Mouse (Mus musculus) embryonic facial prominence, embryonic 13.5 days (tissue): ENCODE measurements around the gene Rtbdn. TPM values are rescaled to one million over a fixed set of nuclear protein-coding genes. Genes with fewer than 3 reads are reported as not detected.
A peak's percentile ranks its signal among the peaks of the same experiment; 100 is the strongest.

Experiments used
- ATAC-seq: fragments of 200-750 bp; cut with Nextera tagmentation; 2 replicates; pipeline ENCODE4 v1.8.0; 2017; ENCODE audit warnings: low read depth; ENCODE audit not compliant: insufficient number of reproducible peaks, insufficient read depth, low FRiP score, low TSS enrichment
- H3K27ac ChIP-seq: fragments of 300-500 bp; sonication (generic); 2 replicates; pipeline ENCODE4 v1.5.1; 2015; ENCODE audit warnings: moderate library complexity, mild to moderate bottlenecking, inconsistent platforms
- H3K27me3 ChIP-seq: fragments of 300-500 bp; sonication (generic); 2 replicates; pipeline ENCODE4 v1.6.1; 2015; ENCODE audit warnings: mild to moderate bottlenecking, inconsistent platforms
- H3K36me3 ChIP-seq: fragments of 300-500 bp; sonication (generic); 2 replicates; pipeline ENCODE4 v1.6.1; 2015; ENCODE audit warnings: mild to moderate bottlenecking, inconsistent platforms
- H3K4me1 ChIP-seq: fragments of 300-500 bp; sonication (generic); 2 replicates; pipeline ENCODE4 v1.6.1; 2015; ENCODE audit warnings: inconsistent platforms
- H3K4me2 ChIP-seq: fragments of 300-500 bp; sonication (generic); 2 replicates; pipeline ENCODE4 v1.6.1; 2015; ENCODE audit warnings: moderate library complexity, mild to moderate bottlenecking, inconsistent platforms
- H3K4me3 ChIP-seq: fragments of 300-500 bp; sonication (generic); 2 replicates; pipeline ENCODE4 v1.5.1; 2015; ENCODE audit warnings: mild to moderate bottlenecking, inconsistent platforms
- H3K9ac ChIP-seq: fragments of 300-500 bp; sonication (generic); 2 replicates; pipeline ENCODE4 v1.6.1; 2015; ENCODE audit warnings: mild to moderate bottlenecking, inconsistent platforms
- H3K9me3 ChIP-seq: fragments of 300-500 bp; sonication (generic); 2 replicates; pipeline ENCODE4 v1.6.1; 2016; ENCODE audit warnings: inconsistent platforms
- WGBS: fragments of 180-500 bp; shearing (Covaris S2); methylation state at CpG from one replicate; pipeline ENCODE4 v1.1.7; 2015; ENCODE audit warnings: mixed read lengths; 5-methylcytosine and 5-hydroxymethylcytosine counted together
- microRNA-seq: library from miRNA; unstranded; fragments of <30 nt; microRNA quantifications from one replicate; pipeline ENCODE4, GENCODE M21; 2016
- polyA plus RNA-seq: library from polyadenylated mRNA; unstranded; fragments of >200 nt; fragmentation: Nextera tagmentation; extraction: Ambion mirVana; gene quantifications from 2 replicates; pipeline ENCODE4 v1.2.1, GENCODE M21; 2015

The Rtbdn gene
- polyA plus RNA-seq, 1 experiment from 2014 or later = 0.39 TPM

- 76% methylated on average over 5 of the region's 5 CpGs for WGBS
- Histone ChIP-seq H3K4me2 (no peak overlapping the region), H3K36me3 (peaks cover 19% of the 10 kb centered on the region; the same call in 1 of the 2 replicates), H3K9me3 (no peaks in the 10 kb centered on the region), H3K27me3 (peaks cover 23% of the 10 kb centered on the region), H3K27ac (no peak overlapping the region), H3K4me3 (no peak overlapping the region), H3K9ac (no peak overlapping the region), H3K4me1 (peaks cover 4% of the 10 kb centered on the region; the same call in 1 of the 2 replicates)
- ATAC-seq = no peak
Observed at GRCm38 (mm10) chr8:84996978-84997377, 50.2 kb downstream of the Rtbdn start.

DNA sequence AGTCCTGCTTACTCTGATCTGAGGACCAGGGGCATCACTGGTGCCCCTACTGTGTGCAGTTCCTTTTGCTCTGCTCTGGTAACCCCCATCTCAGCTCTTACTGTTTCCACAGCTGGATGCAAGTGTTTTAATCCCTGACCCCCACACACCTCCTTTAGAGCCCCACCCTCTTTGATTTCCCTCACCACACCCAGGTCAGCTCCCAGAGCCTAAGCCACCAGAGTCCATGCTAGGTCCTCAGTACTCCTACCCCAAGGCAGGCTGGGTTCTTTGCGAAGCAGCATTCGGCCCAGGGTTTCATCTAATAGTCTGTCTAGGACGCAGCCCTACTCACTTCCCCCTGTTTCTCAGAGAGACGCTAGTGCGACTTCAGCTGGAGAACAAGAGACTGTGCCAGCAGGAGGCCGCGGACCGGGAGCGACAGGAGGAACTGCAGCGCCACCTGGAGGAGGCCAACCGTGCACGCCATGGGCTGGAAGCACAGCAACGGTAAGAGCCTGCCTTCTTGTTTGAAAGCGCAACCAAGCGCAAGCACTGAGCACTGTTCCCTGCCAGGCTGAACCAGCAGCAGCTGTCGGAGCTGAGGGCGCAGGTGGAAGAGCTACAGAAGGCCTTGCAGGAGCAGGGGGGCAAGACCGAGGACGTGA is 51.0 kb downstream of the Rtbdn start:
- H3K4me3 ChIP-seq = peak overlapping the region; percentile 4; the same call in 1 of the 2 replicates
- H3K27ac ChIP-seq = no peak overlapping the region
- WGBS = 4% methylated on average over 19 of the region's 19 CpGs
- no peaks in the 10 kb centered on the region for H3K9me3 ChIP-seq
- peaks cover 22% of the 10 kb centered on the region for H3K36me3 ChIP-seq
- peaks cover 4% of the 10 kb centered on the region; the same call in 1 of the 2 replicates for H3K4me1 ChIP-seq
- ATAC-seq = no peak; the same call in 1 of the 2 replicates
- peak overlapping the region; percentile 45 for H3K4me2 ChIP-seq
- H3K9ac ChIP-seq = peak overlapping the region; percentile 38
- H3K27me3 ChIP-seq = peaks cover 23% of the 10 kb centered on the region

Small RNA genes lying within 50 kb of the gene (microRNA-seq; reads per million reads assigned to microRNA genes)
- not detected for gene Gm24197

Other genes with a start within 250 kb of the Rtbdn start
- gene Lyl1, start 245.5 kb upstream of the Rtbdn start, polyA plus RNA-seq = 4.8 and 4.9 TPM in 2 replicates
- gene G430095P16Rik, start 224.0 kb upstream of the Rtbdn start, polyA plus RNA-seq = 6.1 and 6.2 TPM in 2 replicates
- 37.0 and 42.9 TPM in 2 replicates for gene Nfix, start 146.6 kb upstream of the Rtbdn start, polyA plus RNA-seq
- 7.0 TPM in 2 replicates for gene Dand5, start 124.2 kb upstream of the Rtbdn start, polyA plus RNA-seq
- 45.6 and 48.2 TPM in 2 replicates for gene Gadd45gip1, start 115.5 kb upstream of the Rtbdn start, polyA plus RNA-seq
- gene Rad23a, start 106.3 kb upstream of the Rtbdn start, polyA plus RNA-seq = 97.1 and 100 TPM in 2 replicates
- gene Calr, start 100.1 kb upstream of the Rtbdn start, polyA plus RNA-seq = 959 and 1,012 TPM in 2 replicates
- gene Farsa, start 90.0 kb upstream of the Rtbdn start, polyA plus RNA-seq = 105 and 108 TPM in 2 replicates
- 101 and 111 TPM in 2 replicates for gene Syce2, start 74.9 kb upstream of the Rtbdn start, polyA plus RNA-seq
- gene Gcdh, start 53.1 kb upstream of the Rtbdn start, polyA plus RNA-seq = 39.1 and 40.6 TPM in 2 replicates
- gene Klf1, start 45.1 kb upstream of the Rtbdn start, polyA plus RNA-seq = 1.8 and 5.6 TPM in 2 replicates
- gene Dnase2a, start 38.4 kb upstream of the Rtbdn start, polyA plus RNA-seq = 15.9 and 22.7 TPM in 2 replicates
- gene Mast1, start 9.6 kb upstream of the Rtbdn start, polyA plus RNA-seq = 1.4 and 1.6 TPM in 2 replicates
- gene Gm49661, start 22.4 kb downstream of the Rtbdn start, polyA plus RNA-seq = not detected in 2 replicates
- 888 and 1,010 TPM in 2 replicates for gene Prdx2, start 22.6 kb downstream of the Rtbdn start, polyA plus RNA-seq
- 93.2 and 94.5 TPM in 2 replicates for gene Rnaseh2a, start 22.8 kb downstream of the Rtbdn start, polyA plus RNA-seq
- 10.4 and 11.2 TPM in 2 replicates for gene Junb, start 31.7 kb downstream of the Rtbdn start, polyA plus RNA-seq
- 23.2 and 24.7 TPM in 2 replicates for gene Hook2, start 43.6 kb downstream of the Rtbdn start, polyA plus RNA-seq
- gene Best2, start 67.5 kb downstream of the Rtbdn start, polyA plus RNA-seq = 0.14 TPM in 1 of 2 replicates, not detected in the other
- gene Asna1, start 78.3 kb downstream of the Rtbdn start, polyA plus RNA-seq = 126 and 139 TPM in 2 replicates
- gene Trir, start 79.8 kb downstream of the Rtbdn start, polyA plus RNA-seq = 133 and 146 TPM in 2 replicates
- 30.1 and 43.4 TPM in 2 replicates for gene Tnpo2, start 89.9 kb downstream of the Rtbdn start, polyA plus RNA-seq
- gene Fbxw9, start 113.1 kb downstream of the Rtbdn start, polyA plus RNA-seq = 36.7 and 38.2 TPM in 2 replicates
- gene Gm5741, start 121.0 kb downstream of the Rtbdn start, polyA plus RNA-seq = 1.1 and 1.4 TPM in 2 replicates
- 55.1 and 70.7 TPM in 2 replicates for gene Dhps, start 124.8 kb downstream of the Rtbdn start, polyA plus RNA-seq
- gene Wdr83os, start 133.7 kb downstream of the Rtbdn start, polyA plus RNA-seq = 129 and 130 TPM in 2 replicates
- 45.2 and 46.2 TPM in 2 replicates for gene Wdr83, start 134.3 kb downstream of the Rtbdn start, polyA plus RNA-seq
- 29.1 and 29.6 TPM in 2 replicates for gene Man2b1, start 136.3 kb downstream of the Rtbdn start, polyA plus RNA-seq
- gene Zfp791, start 176.1 kb downstream of the Rtbdn start, polyA plus RNA-seq = 2.9 and 3.1 TPM in 2 replicates
- not detected in 2 replicates for gene Cks1brt, start 204.9 kb downstream of the Rtbdn start, polyA plus RNA-seq